Mouse (Mus musculus) embryonic facial prominence, embryonic 12.5 days (tissue): ENCODE results near the gene Cenpt. TPM values are rescaled to one million over a fixed set of nuclear protein-coding genes. Genes with fewer than 3 reads are reported as not detected.
"Not testable (repeated sequence)": the region's sequence is repeated elsewhere in the genome, so short reads cannot be mapped to it uniquely, and the experiment has no call there.

ENCODE experiments used
- ATAC-seq: fragments of 200-750 bp; cut with Nextera tagmentation; 2 replicates; pipeline ENCODE4 v1.8.0; 2017; ENCODE audit not compliant: insufficient number of reproducible peaks, insufficient read depth, low FRiP score, low TSS enrichment
- H3K27ac ChIP-seq: fragments of 300-500 bp; sonication (generic); 2 replicates; pipeline ENCODE4 v1.5.1; 2016; ENCODE audit warnings: mild to moderate bottlenecking
- H3K27me3 ChIP-seq: fragments of 300-500 bp; sonication (generic); 2 replicates; pipeline ENCODE4 v1.6.1; 2016; ENCODE audit warnings: mild to moderate bottlenecking, moderate library complexity
- H3K36me3 ChIP-seq: fragments of 300-500 bp; sonication (generic); 2 replicates; pipeline ENCODE4 v1.6.1; 2016; ENCODE audit warnings: mild to moderate bottlenecking
- H3K4me1 ChIP-seq: fragments of 300-500 bp; sonication (generic); 2 replicates; pipeline ENCODE4 v1.6.1; 2016
- H3K4me2 ChIP-seq: fragments of 300-500 bp; sonication (generic); replicated peaks from 2 replicates; pipeline ENCODE4 v1.6.1; 2016; ENCODE audit warnings: mild to moderate bottlenecking, moderate library complexity
- H3K4me3 ChIP-seq: fragments of 300-500 bp; sonication (generic); 2 replicates; pipeline ENCODE4 v1.5.1; 2016; ENCODE audit warnings: mild to moderate bottlenecking
- H3K9ac ChIP-seq: fragments of 300-500 bp; sonication (generic); 2 replicates; pipeline ENCODE4 v1.6.1; 2016; ENCODE audit warnings: mild to moderate bottlenecking, moderate library complexity
- H3K9me3 ChIP-seq: fragments of 300-500 bp; sonication (generic); 2 replicates; pipeline ENCODE4 v1.6.1; 2016; ENCODE audit warnings: mild to moderate bottlenecking, moderate library complexity
- WGBS: fragments of 180-500 bp; shearing (Covaris S2); methylation state at CpG from one replicate; pipeline ENCODE4 v1.1.7; 2016; 5-methylcytosine and 5-hydroxymethylcytosine counted together
- polyA plus RNA-seq: library from polyadenylated mRNA; unstranded; fragments of >200 nt; fragmentation: Nextera tagmentation; extraction: Ambion mirVana; gene quantifications from 2 replicates; pipeline ENCODE4 v1.2.1, GENCODE M21; 2016

Cenpt gene
- polyA plus RNA-seq, 1 experiment from 2014 or later = 60.6 TPM

- Histone ChIP-seq H3K27ac (peak overlapping the region; percentile 78), H3K4me2 (peak overlapping the region; percentile 68), H3K27me3 (no peaks in the 10 kb centered on the region), H3K36me3 (peaks cover 26% of the 10 kb centered on the region), H3K4me1 (peaks cover 17% of the 10 kb centered on the region), H3K9ac (peak overlapping the region; percentile 80), H3K4me3 (peak overlapping the region; percentile 79), H3K9me3 (no peaks in the 10 kb centered on the region)
- under 1% methylated on average over 34 of the region's 34 CpGs for WGBS
- ATAC-seq = peak; percentile 83
Observed at GRCm38 (mm10) chr8:105851651-105852143, 1.4 kb downstream of the Cenpt start.

GRCm38 (mm10) chr8:105850611-105851010, 2.5 kb downstream of the Cenpt start:
- 75% methylated on average over 7 of the region's 7 CpGs for WGBS
- H3K27ac ChIP-seq = no peak overlapping the region
- H3K9ac ChIP-seq = no peak overlapping the region
- H3K36me3 ChIP-seq = peaks cover 36% of the 10 kb centered on the region
- H3K4me3 ChIP-seq = 0 out of 2 replicates have a peak overlapping the region, but pooled peaks have one; percentile 9
- peak overlapping the region; percentile 42 for H3K4me2 ChIP-seq
- ATAC-seq = no peak
- H3K4me1 ChIP-seq = peaks cover 7% of the 10 kb centered on the region
- no peaks in the 10 kb centered on the region for H3K27me3 ChIP-seq
- H3K9me3 ChIP-seq = no peaks in the 10 kb centered on the region

GRCm38 (mm10) chr8:105850014-105850413, 3.1 kb downstream of the Cenpt start:
- Histone ChIP-seq H3K4me3 (no peak overlapping the region), H3K27ac (no peak overlapping the region), H3K36me3 (peaks cover 42% of the 10 kb centered on the region), H3K9me3 (no peaks in the 10 kb centered on the region), H3K4me2 (peak overlapping the region; percentile 42; the same call in 1 of the 2 replicates), H3K4me1 (peaks cover 7% of the 10 kb centered on the region), H3K27me3 (no peaks in the 10 kb centered on the region), H3K9ac (no peak overlapping the region)
- WGBS = 80% methylated on average over 4 of the region's 4 CpGs
- ATAC-seq = no peak

GRCm38 (mm10) chr8:105846678-105847077, 6.4 kb downstream of the Cenpt start:
- 88% methylated on average over 11 of the region's 11 CpGs for WGBS
- Histone ChIP-seq H3K9ac (no peak overlapping the region), H3K36me3 (peaks cover 60% of the 10 kb centered on the region)

GRCm38 (mm10) chr8:105839209-105839608, 13.9 kb downstream of the Cenpt start:
- Histone ChIP-seq H3K9ac (no peak overlapping the region), H3K4me2 (no peak overlapping the region), H3K4me3 (no peak overlapping the region), H3K9me3 (no peaks in the 10 kb centered on the region), H3K36me3 (peaks cover 17% of the 10 kb centered on the region), H3K27me3 (no peaks in the 10 kb centered on the region), H3K4me1 (no peaks in the 10 kb centered on the region), H3K27ac (no peak overlapping the region)
- no peak for ATAC-seq
- 84% methylated on average over 5 of the region's 5 CpGs for WGBS

More at GRCm38 (mm10) chr8:105846678-105847077, 6.4 kb downstream of the Cenpt start:
- Histone ChIP-seq H3K4me2 (no peak overlapping the region), H3K4me3 (no peak overlapping the region), H3K4me1 (peaks cover 7% of the 10 kb centered on the region), H3K27ac (no peak overlapping the region), H3K9me3 (no peaks in the 10 kb centered on the region), H3K27me3 (no peaks in the 10 kb centered on the region)
- ATAC-seq = no peak

- Histone ChIP-seq H3K4me2 (no peak overlapping the region), H3K9ac (no peak overlapping the region), H3K4me3 (no peak overlapping the region), H3K27me3 (no peaks in the 10 kb centered on the region), H3K4me1 (no peaks in the 10 kb centered on the region), H3K36me3 (peaks cover 9% of the 10 kb centered on the region; the same call in 1 of the 2 replicates), H3K27ac (no peak overlapping the region), H3K9me3 (no peaks in the 10 kb centered on the region)
- 80% methylated on average over 6 of the region's 6 CpGs for WGBS
- no peak for ATAC-seq
Observed at GRCm38 (mm10) chr8:105836991-105837390, 16.1 kb downstream of the Cenpt start.

GRCm38 (mm10) chr8:105835318-105835717, 17.8 kb downstream of the Cenpt start:
- 28% methylated on average over 11 of the region's 11 CpGs for WGBS
- Histone ChIP-seq H3K9me3 (no peaks in the 10 kb centered on the region), H3K9ac (no peak overlapping the region), H3K36me3 (no peaks in the 10 kb centered on the region), H3K27me3 (no peaks in the 10 kb centered on the region), H3K4me2 (no peak overlapping the region), H3K4me3 (no peak overlapping the region), H3K27ac (no peak overlapping the region), H3K4me1 (no peaks in the 10 kb centered on the region)
- no peak for ATAC-seq

GRCm38 (mm10) chr8:105833740-105834139, 19.3 kb downstream of the Cenpt start:
- H3K9ac ChIP-seq, H3K9me3 ChIP-seq, H3K36me3 ChIP-seq, H3K4me1 ChIP-seq, H3K27me3 ChIP-seq, H3K27ac ChIP-seq, ATAC-seq, H3K4me2 ChIP-seq, H3K4me3 ChIP-seq: not testable (repeated sequence)
- 80% methylated on average over 2 of the region's 2 CpGs for WGBS

- Histone ChIP-seq H3K9ac (peak within 1 kb of the TSS; percentile 91), H3K4me2 (peak within 1 kb of the TSS; percentile 88), H3K27ac (peak within 1 kb of the TSS; percentile 61), H3K27me3 (no peaks in the 10 kb centered on the region), H3K36me3 (peaks cover 28% of the 10 kb centered on the region), H3K4me3 (peak within 1 kb of the TSS; percentile 91), H3K4me1 (peaks cover 12% of the 10 kb centered on the region), H3K9me3 (no peaks in the 10 kb centered on the region)
- WGBS = under 1% methylated on average over 52 of the region's 52 CpGs
- ATAC-seq = peak; percentile 99
Observed at GRCm38 (mm10) chr8:105826861-105827848, 25.9 kb downstream of the Cenpt start, which contains the start of the genes Ranbp10 and Tsnaxip1. Gene Ranbp10 (minus strand): TSS chr8:105827350. Gene Tsnaxip1 (plus strand): TSS chr8:105827731.

GRCm38 (mm10) chr8:105826379-105826778, 26.7 kb downstream of the Cenpt start:
- WGBS = 6% methylated on average over 4 of the region's 4 CpGs
- Histone ChIP-seq H3K4me2 (peak overlapping the region; percentile 88), H3K4me3 (peak overlapping the region; percentile 91), H3K36me3 (peaks cover 36% of the 10 kb centered on the region), H3K27ac (peak overlapping the region; percentile 61; the same call in 1 of the 2 replicates), H3K9me3 (no peaks in the 10 kb centered on the region), H3K9ac (peak overlapping the region; percentile 91), H3K27me3 (no peaks in the 10 kb centered on the region), H3K4me1 (peaks cover 12% of the 10 kb centered on the region)
- no peak for ATAC-seq

GRCm38 (mm10) chr8:105825506-105825905, 27.6 kb downstream of the Cenpt start:
- no peak overlapping the region for H3K27ac ChIP-seq
- peak overlapping the region; percentile 91 for H3K4me3 ChIP-seq
- H3K9ac ChIP-seq = peak overlapping the region; percentile 91
- no peaks in the 10 kb centered on the region for H3K9me3 ChIP-seq
- WGBS = 85% methylated on average over 4 of the region's 4 CpGs
- no peaks in the 10 kb centered on the region for H3K27me3 ChIP-seq
- H3K36me3 ChIP-seq = peaks cover 45% of the 10 kb centered on the region
- ATAC-seq = no peak
- H3K4me1 ChIP-seq = peaks cover 12% of the 10 kb centered on the region
- peak overlapping the region; percentile 88 for H3K4me2 ChIP-seq
